Mouse (Mus musculus) spleen, adult 18-20 months (tissue): Measurements from ENCODE around the gene Arnt2.

Experiments used
- DNase-seq, 2 experiments: peaks; one replicate each; pipeline ENCODE4 v3.0.0; 2022; ENCODE audit warnings: mixed read lengths in 2 of 2

The Arnt2 gene

GRCm38 (mm10) chr7:84339186-84339585, 70.8 kb downstream of the Arnt2 start:
- no peak for DNase-seq

GRCm38 (mm10) chr7:84337768-84338167, 72.2 kb downstream of the Arnt2 start:
- DNase-seq, result no peak

- no peak for DNase-seq
Observed at GRCm38 (mm10) chr7:84336907-84337306, 73.1 kb downstream of the Arnt2 start.

GRCm38 (mm10) chr7:84336580-84336886, 73.4 kb downstream of the Arnt2 start:
- DNase-seq, result no peak

DNA sequence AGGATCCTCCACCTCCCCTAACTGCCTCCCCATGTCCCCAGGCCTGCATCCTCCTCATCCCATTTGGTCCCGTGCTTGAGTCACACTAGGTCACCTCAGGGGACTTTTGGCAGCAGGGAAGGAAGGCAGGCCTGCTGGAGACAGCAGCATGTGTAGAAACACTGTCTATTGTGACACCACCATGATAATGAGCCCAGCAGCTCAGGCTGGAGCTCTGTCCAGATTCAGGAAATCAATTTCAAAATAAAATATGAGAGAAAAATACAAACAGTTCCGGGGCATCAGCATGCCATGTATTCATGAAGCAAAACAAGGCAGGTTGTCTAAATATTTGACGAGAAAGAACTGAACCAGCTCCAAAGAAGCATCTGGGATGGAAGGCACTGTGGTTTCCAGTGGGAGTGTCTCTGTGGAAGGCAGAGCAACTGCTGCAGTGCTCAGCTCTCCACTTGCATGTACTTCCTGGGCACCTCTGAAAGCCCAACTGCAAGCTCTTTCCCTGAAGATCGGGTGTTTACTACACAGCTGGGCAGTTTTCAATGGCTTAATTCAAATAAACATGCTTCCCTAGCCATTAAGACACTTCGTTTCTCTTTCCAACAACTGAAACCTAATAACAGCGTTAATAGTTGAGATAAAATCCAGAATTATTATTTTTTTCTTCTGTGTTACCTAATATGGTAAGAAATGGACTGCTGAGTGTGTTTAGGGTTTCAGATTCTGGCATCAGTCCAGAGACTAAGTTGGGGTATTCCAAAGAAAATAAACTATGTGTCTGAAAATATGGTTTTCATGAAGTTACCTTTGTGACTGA, 74.0 kb downstream of the Arnt2 start:
- no peak for DNase-seq

DNA sequence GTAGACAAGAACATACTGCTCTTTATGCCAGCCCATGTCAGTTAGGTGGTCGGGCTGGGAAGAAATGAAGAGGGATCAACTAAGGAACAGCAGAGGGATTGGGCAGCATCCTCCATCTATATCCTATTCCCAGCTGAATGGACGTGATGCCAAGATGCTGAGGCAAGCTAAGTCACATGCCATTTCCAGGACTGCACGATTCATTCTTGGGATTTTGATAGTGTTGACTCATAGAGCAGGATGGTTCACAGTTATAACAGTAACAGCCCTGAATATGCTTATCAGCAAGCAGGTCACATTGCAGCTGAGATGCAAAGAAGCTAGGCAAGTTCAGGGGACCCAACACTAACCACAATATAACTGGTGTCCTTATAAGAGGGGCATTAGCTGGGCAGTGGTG, 76.0 kb downstream of the Arnt2 start:
- DNase-seq, result no peak

GRCm38 (mm10) chr7:84332295-84333168, 77.4 kb downstream of the Arnt2 start:
- DNase-seq, result no peak

DNA sequence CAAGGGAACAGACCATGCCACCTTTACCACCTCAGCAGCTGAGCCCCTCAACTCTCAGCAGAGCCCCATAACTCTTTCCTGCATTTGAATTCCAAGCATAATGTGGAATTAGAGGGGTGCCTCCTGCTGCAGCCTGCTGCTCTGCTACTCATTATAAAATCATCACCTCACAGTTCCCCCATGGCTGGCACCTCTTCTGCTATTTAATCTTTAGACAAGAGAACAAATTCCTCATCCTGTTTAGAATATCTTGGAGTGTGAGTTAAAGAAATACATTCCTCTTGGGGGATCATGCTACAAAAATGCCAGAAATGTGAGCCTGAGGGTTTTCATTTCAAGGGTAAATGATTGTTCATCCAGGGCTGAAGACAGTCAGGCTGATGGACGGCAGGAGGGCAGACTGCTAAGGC, 80.8 kb downstream of the Arnt2 start:
- no peak for DNase-seq

DNA sequence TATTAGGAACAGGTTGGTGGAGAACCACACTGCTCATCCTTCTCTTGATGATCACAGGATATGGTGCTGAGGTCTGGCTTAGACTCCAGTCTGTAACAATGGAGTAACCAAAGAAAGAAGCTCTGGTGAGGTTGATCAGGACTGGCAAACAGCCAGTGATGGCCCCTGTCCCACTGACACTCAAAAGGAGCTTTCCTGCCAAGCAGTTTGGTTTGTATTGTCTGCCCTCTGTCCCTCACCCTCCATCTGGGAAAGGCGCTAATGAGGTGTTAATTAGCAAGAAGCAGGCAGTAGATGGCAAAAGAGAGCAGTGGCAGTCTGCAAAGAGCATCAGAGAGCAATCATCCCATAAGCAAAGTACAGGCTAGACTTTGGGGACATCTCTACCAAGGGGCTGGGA, 81.2 kb downstream of the Arnt2 start:
- DNase-seq, result no peak

DNA sequence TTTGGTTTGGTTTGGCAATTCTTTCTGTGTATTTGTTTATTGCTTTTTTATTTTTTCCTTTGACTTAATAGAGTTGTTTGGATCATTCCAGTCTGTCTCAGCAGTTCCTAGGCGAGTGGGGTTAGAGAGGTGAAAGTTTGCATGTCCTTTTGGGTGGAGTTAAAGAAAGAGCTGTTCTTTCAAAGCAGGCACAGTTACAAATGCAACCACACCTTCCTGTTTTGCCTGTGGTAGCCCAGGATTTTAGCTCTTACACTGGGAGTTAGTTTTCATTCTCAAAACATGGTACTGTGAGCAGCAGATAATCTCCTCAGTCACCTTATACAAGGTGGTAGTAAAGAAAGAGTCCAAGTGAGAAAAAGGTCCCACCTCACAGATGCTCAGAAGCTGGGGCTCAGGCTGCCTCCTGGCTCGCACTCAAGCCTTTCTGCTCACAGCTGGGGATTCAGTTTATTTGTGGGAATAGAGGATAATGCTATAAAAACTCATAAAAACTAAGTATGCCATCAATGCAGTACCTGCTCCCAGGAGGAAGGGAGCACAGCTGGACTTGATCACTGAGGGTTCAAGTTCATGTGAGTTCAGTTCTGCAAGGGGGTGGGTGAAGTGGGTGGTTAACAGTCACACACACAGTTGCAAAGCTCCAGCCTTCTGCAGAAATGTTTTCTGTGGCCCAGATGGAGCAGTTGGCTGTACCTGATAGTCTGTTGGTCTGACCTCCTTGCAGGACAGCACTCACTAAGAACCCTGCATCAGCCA, 84.2 kb downstream of the Arnt2 start:
- DNase-seq, result no peak

DNA sequence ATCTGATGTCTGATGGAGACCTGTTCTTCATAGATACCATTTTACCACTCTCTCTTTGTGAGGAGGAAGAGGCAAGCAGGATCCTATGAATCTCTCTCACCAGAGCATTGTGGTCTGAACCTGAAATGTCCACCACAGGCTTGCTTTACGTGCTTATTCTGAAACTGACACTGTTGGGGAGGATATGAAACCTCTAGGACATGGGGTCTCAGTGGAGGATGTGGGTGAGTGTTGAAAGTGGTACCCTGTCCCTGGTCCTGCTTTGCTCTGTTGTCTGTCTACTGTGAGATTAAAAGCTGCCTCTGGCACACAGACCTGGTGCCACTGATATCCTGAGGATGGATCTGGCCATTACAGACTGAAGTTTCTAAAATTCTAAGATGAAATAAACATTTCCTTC, 88.4 kb downstream of the Arnt2 start:
- no peak for DNase-seq

DNA sequence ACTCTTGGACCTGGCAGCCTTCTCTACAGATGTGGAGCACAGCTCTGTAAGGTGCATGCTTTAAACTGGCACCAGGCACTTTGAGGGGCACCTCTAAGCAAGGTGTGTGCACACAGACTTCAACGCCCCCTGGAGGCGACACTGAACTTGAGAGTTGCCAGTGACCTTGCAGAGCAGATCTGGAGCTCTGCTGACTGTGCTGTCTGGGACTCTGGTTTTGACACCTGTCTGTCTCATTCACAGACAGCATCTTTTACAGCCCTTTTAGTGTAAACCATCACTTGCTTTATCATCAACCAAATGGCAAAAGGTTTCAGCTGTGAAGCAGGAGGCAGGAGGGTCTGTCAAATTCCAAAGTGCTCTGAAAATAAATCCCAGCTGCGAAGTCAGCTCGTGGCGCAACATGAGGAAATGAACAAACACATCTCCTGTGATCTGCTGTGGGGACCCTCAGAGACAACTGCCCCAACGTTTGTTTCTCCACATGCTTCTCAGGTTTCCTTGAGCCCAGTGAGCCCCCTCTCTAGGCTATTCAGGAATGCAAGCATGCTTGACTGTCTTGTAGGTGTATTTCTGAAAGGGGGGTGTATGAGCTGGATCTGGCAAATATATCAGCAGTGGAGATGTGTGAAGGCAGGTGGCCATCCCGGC, 94.5 kb downstream of the Arnt2 start:
- peak in 1 of 2 experiments; percentile 16 for DNase-seq

- DNase-seq, result no peak
Observed at GRCm38 (mm10) chr7:84314742-84315141, 95.2 kb downstream of the Arnt2 start.

GRCm38 (mm10) chr7:84311624-84312023, 98.4 kb downstream of the Arnt2 start:
- DNase-seq, result no peak

DNA sequence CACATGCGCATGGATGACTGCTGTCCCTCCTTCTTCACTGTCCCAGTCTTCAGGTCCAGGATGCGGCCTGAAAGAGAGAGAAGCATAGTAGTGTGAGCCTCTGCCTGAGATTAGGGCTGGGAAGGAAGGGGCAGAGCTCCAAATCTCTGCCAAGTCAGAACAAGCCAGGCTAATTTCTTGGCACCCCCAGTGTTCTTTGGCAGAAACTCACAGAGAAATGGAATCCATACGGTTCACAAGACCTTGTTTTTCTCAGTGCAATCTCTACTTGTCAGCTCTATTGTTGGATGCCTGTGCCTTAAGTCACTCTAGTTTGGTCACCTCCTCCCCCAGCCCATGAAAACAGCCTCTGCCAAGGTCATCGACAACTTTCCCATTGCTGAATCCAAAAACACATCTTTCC, 99.1 kb downstream of the Arnt2 start:
- DNase-seq, result no peak

- DNase-seq, result no peak
Observed at GRCm38 (mm10) chr7:84307329-84307925, 102.5 kb downstream of the Arnt2 start.

DNA sequence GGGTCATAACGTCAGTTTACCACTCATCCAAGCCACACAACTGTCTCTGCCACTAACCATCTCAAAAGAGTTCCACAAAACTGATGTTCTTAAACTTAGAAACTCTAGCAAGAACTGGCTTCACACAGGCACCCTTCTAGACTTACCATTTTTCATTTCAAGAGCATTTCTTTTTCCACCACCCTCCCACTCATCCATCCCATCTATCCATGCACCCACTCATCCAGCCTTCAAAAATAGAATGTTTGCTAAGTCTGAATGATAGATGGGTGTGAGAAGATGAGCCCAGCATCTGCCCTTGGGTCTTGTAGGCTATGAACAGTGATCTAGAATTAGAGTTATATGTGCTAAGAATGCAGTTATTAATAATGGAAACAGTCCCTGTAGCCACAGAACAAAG, 109.7 kb downstream of the Arnt2 start:
- no peak for DNase-seq

DNA sequence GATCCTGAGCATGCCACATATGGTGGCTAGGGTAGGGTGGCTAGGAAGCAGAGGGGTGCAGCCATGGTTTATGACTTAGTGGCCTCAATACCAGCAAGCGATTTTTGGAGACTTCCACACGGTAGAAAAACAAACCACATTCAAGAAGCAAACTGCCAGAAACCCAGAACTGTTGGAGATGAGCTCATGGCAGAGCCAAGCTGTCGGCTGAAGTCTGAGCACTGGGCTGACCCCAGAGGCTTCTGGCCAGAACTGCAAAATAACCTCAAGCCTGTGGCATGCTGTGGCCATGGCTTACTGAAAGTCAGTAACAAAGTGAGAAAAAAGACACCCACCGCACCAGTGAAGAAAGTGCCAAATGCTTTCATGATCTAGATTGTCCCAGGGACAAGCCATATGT, 110.4 kb downstream of the Arnt2 start:
- no peak for DNase-seq

DNA sequence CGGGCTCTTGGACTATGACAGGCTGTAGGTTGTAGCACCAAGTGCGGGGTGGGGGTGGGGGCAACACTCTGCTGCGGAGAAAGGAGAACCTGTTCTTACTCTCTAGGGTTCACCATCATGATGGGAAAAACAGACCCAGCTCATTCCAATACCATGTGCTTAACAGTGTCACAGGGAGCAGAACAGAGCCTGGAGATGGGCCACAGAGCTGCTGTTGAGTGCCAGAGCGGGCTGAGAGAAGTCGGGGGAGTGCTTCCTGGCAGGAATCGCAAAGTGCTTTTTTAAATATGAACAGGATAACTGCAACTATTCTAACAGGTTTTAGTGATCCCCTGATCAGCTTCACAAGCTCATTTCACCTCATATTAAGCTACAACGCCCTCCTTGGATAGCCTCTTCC, 116.9 kb downstream of the Arnt2 start:
- DNase-seq, result no peak

- no peak for DNase-seq
Observed at GRCm38 (mm10) chr7:84287226-84287587, 122.8 kb downstream of the Arnt2 start.

DNA sequence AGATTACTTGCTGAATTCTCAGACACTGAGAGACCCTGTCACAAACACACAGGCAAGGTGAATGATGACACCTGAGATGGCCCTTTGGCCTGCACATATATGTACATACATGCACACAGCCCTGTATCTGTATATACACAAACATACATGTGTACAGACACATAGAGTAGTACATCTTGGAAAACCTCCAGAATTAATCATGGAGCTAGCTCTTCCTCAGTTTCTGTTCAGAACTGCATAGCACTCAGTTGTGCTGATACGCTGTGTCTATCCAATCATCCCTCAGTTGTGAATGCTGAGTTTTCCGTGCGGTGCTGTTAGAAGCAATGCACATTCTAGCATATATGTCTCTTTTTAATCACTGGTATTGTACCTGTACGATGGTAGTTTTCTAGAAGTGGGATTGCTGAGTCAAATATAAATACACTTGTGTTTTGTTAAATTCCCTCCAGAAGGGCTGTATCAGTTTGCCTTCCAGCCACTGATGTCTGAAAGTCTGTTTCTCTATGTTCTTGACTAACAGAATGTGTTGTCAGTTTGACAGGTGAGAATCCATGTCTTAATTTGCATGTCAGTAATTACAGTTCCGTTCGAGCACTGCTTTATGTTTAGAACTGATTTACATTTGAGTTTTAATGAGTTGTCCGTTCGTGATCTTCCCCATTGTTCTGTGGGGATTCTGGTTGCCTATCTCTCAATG, 123.3 kb downstream of the Arnt2 start:
- DNase-seq, result no peak

DNA sequence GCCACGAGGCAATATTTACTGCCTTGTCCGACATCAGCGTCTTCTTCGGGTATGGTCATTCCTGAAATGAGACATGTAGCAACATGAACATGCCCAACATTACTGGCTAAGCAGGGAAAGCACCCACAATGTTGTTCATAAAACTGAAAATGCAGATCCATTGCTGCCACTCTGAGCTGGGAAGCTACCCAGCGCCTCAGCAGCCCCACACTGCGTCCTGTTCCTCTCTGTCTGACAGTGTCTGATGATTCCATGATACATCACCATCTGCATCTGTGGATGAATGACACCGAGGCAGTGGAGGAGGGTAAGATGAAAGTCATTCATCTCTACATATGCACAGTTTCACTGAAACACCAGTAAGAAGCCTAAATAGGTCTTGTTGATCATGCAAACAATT, 124.2 kb downstream of the Arnt2 start:
- DNase-seq, result no peak
